Mouse (Mus musculus) kidney, embryonic 15.5 days (tissue): ENCODE measurements around the gene Spock3. TPM values are rescaled to one million over a fixed set of nuclear protein-coding genes. Genes with fewer than 3 reads are reported as not detected.

ENCODE experiments used
- ATAC-seq: fragments of 200-750 bp; cut with Nextera tagmentation; replicated peaks from 2 replicates; pipeline ENCODE4 v1.8.0; 2017; ENCODE audit warnings: moderate TSS enrichment; ENCODE audit not compliant: low FRiP score
- H3K27ac ChIP-seq: fragments of 300-500 bp; sonication (generic); 2 replicates; pipeline ENCODE4 v1.5.1; 2015; ENCODE audit warnings: mild to moderate bottlenecking, inconsistent platforms
- H3K27me3 ChIP-seq: fragments of 300-500 bp; sonication (generic); 2 replicates; pipeline ENCODE4 v1.6.1; 2015; ENCODE audit warnings: inconsistent platforms
- H3K36me3 ChIP-seq: fragments of 300-500 bp; sonication (generic); 2 replicates; pipeline ENCODE4 v1.6.1; 2015; ENCODE audit warnings: inconsistent platforms
- H3K4me1 ChIP-seq: fragments of 300-500 bp; sonication (generic); 2 replicates; pipeline ENCODE4 v1.6.1; 2015; ENCODE audit warnings: inconsistent platforms
- H3K4me2 ChIP-seq: fragments of 300-500 bp; sonication (generic); 2 replicates; pipeline ENCODE4 v1.6.1; 2015; ENCODE audit warnings: moderate library complexity, mild to moderate bottlenecking, inconsistent platforms
- H3K4me3 ChIP-seq: fragments of 300-500 bp; sonication (generic); replicated peaks from 2 replicates; pipeline ENCODE4 v1.5.1; 2015; ENCODE audit warnings: mild to moderate bottlenecking, inconsistent platforms
- H3K9ac ChIP-seq: fragments of 300-500 bp; sonication (generic); 2 replicates; pipeline ENCODE4 v1.6.1; 2015; ENCODE audit warnings: mild to moderate bottlenecking, inconsistent platforms
- H3K9me3 ChIP-seq: fragments of 300-500 bp; sonication (generic); replicated peaks from 2 replicates; pipeline ENCODE4 v1.6.1; 2016; ENCODE audit warnings: inconsistent platforms
- WGBS: fragments of 180-500 bp; shearing (Covaris S2); methylation state at CpG from one replicate; pipeline ENCODE4 v1.1.7; 2015; ENCODE audit warnings: mixed read lengths; 5-methylcytosine and 5-hydroxymethylcytosine counted together
- polyA plus RNA-seq: library from polyadenylated mRNA; unstranded; fragments of >200 nt; fragmentation: Nextera tagmentation; extraction: Ambion mirVana; gene quantifications from 2 replicates; pipeline ENCODE4 v1.2.1, GENCODE M21; 2015

The Spock3 gene
- polyA plus RNA-seq, 1 experiment from 2014 or later: 4.5 TPM

DNA sequence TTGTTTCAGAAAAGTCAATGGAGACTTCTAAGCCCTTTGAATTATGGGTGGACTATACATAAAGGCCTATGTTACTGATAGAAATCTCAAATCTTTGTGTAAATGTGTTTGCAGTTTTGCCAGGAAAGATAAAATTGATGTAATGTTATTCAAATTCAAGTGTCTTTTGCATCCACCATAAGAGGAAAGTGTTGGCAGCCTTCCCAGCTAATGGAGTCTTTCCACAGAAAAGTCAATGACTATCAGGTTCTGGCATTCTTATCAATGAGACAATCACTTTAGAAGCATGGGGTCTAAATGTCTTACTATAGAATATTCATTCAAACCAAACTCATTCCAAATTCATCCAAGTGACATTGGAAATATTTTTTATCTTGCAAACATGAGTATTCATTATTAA, 214.5 kb downstream of the Spock3 start:
- no peak for ATAC-seq
- no peak overlapping the region for H3K4me2 ChIP-seq

GRCm38 (mm10) chr8:63169956-63170355, 219.1 kb downstream of the Spock3 start:
- no peaks in the 10 kb centered on the region for H3K27me3 ChIP-seq
- H3K4me3 ChIP-seq: no peak overlapping the region
- no peaks in the 10 kb centered on the region for H3K36me3 ChIP-seq
- no peaks in the 10 kb centered on the region for H3K4me1 ChIP-seq
- no peak overlapping the region for H3K27ac ChIP-seq
- no peak overlapping the region for H3K9ac ChIP-seq
- no peak overlapping the region for H3K4me2 ChIP-seq
- no peak for ATAC-seq
- no peaks in the 10 kb centered on the region for H3K9me3 ChIP-seq

More for the DNA sequence above, 214.5 kb downstream of the Spock3 start:
- no peak overlapping the region for H3K9ac ChIP-seq
- no peaks in the 10 kb centered on the region for H3K4me1 ChIP-seq
- no peaks in the 10 kb centered on the region for H3K9me3 ChIP-seq
- H3K27ac ChIP-seq: no peak overlapping the region
- H3K36me3 ChIP-seq: no peaks in the 10 kb centered on the region
- no peaks in the 10 kb centered on the region for H3K27me3 ChIP-seq
- no peak overlapping the region for H3K4me3 ChIP-seq

DNA sequence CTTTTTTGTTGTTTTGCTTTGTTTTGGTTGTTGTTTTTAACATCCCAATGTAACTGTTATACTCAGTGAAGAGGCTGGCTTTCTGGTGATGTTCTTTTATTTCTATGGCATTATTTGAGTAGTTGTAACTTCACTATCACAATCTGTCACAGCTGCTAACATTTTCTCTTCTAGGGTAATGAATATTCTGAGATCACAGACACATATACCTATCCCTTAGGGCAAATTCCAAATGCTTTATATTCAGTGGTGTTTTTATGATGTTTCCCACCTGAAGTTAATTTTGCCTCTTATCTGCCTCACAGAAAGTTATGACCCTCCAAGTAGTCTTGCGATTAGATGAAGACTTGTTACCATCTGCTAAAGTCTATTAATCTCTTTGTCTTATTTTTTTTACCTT, 230.5 kb downstream of the Spock3 start:
- no peaks in the 10 kb centered on the region for H3K4me1 ChIP-seq
- H3K36me3 ChIP-seq: no peaks in the 10 kb centered on the region
- no peaks in the 10 kb centered on the region for H3K27me3 ChIP-seq
- H3K9ac ChIP-seq: no peak overlapping the region
- H3K27ac ChIP-seq: no peak overlapping the region
- no peak for ATAC-seq
- H3K9me3 ChIP-seq: no peaks in the 10 kb centered on the region
- no peak overlapping the region for H3K4me3 ChIP-seq
- H3K4me2 ChIP-seq: no peak overlapping the region
- 59% methylated on average over 1 of the region's 1 CpGs for WGBS

DNA sequence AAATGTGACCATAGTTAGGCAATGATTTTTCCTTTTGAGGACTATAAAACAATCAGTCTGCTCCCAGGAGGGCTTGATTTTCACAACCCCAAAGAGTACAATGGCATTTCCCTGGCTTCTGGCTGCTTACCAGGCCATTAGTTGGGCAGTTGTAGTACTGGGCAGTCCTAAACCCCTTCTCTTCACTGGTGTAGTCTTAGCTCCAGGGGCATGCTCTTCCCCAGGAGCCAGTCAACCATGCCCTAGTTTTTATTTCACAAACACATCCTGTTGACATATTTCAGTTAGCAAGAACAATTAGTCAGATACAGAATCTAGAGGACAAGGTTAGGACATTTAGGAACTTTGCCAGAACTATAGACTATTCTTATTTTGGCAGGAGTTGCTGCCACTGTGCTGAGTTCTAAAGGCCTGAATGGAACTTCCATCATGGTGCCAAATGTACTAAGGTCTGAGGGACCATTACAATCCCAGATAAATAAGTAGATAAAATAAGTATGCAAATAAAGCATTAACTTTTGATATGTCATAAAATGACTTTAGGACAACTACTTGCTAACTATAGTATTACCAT, 308.1 kb downstream of the Spock3 start:
- no peak for ATAC-seq
- Histone ChIP-seq H3K9me3 (no peaks in the 10 kb centered on the region), H3K9ac (no peak overlapping the region)

DNA sequence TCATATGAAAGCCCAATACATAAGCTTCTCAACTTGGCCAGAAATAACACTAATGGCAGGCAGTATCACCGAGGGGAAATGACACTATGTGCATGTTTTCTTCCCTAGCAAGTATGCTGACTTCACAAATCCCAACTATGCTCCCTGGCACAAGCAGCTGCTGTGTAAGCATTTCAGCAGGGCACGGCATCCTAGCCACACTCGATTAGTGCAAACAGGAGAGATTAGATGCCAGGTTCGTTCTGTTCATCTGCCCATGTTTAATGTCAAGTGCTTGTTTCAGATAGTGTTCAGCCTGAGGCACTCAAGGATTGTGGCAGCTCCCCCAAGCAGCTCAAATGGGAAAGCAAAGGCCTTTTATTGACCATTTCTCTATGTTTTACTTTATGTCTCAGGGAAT, 311.7 kb downstream of the Spock3 start:
- Histone ChIP-seq H3K27ac (no peak overlapping the region), H3K27me3 (no peaks in the 10 kb centered on the region)

More for the DNA sequence above, 308.1 kb downstream of the Spock3 start:
- H3K4me2 ChIP-seq: no peak overlapping the region
- H3K36me3 ChIP-seq: no peaks in the 10 kb centered on the region
- no peaks in the 10 kb centered on the region for H3K27me3 ChIP-seq
- H3K4me1 ChIP-seq: no peaks in the 10 kb centered on the region
- H3K27ac ChIP-seq: no peak overlapping the region
- H3K4me3 ChIP-seq: no peak overlapping the region

DNA sequence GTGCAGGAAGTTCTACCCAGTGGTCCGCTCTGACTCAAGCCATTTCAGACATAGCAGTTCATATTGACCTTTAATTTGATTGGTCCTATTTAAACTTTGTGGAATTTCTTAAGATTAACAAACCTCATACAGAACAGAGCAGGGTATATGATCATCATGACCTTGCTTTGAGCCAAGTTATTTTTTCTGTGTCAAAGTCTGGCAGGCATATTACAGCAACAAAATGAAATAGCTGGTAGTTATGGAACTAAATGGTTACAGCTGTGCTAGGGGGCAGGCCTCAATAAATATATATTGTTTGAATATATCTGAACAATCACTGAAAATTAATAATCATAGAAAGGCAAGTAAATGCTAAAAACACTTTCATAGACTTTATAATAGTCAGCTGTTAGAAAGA, 384.6 kb downstream of the Spock3 start:
- no peaks in the 10 kb centered on the region for H3K36me3 ChIP-seq
- H3K4me2 ChIP-seq: no peak overlapping the region
- H3K27ac ChIP-seq: no peak overlapping the region
- WGBS: 89% methylated on average over 1 of the region's 1 CpGs
- H3K9ac ChIP-seq: no peak overlapping the region
- H3K4me3 ChIP-seq: no peak overlapping the region
- H3K27me3 ChIP-seq: no peaks in the 10 kb centered on the region
- no peaks in the 10 kb centered on the region for H3K9me3 ChIP-seq
- ATAC-seq: no peak
- H3K4me1 ChIP-seq: no peaks in the 10 kb centered on the region

More for the DNA sequence above, 311.7 kb downstream of the Spock3 start:
- no peaks in the 10 kb centered on the region for H3K4me1 ChIP-seq
- H3K9me3 ChIP-seq: no peaks in the 10 kb centered on the region
- H3K4me2 ChIP-seq: no peak overlapping the region
- H3K9ac ChIP-seq: no peak overlapping the region
- H3K4me3 ChIP-seq: no peak overlapping the region
- no peaks in the 10 kb centered on the region for H3K36me3 ChIP-seq
- 71% methylated on average over 4 of the region's 4 CpGs for WGBS
- no peak for ATAC-seq

- Histone ChIP-seq H3K36me3 (no peaks in the 10 kb centered on the region), H3K9ac (no peak overlapping the region), H3K27me3 (no peaks in the 10 kb centered on the region), H3K4me1 (no peaks in the 10 kb centered on the region), H3K4me3 (no peak overlapping the region), H3K9me3 (no peaks in the 10 kb centered on the region), H3K27ac (no peak overlapping the region), H3K4me2 (no peak overlapping the region)
- no peak for ATAC-seq
- whole genome bisulfite sequencing: 75% methylated on average over 6 of the region's 6 CpGs
Measured at GRCm38 (mm10) chr8:63368580-63368979, 417.8 kb downstream of the Spock3 start.

DNA sequence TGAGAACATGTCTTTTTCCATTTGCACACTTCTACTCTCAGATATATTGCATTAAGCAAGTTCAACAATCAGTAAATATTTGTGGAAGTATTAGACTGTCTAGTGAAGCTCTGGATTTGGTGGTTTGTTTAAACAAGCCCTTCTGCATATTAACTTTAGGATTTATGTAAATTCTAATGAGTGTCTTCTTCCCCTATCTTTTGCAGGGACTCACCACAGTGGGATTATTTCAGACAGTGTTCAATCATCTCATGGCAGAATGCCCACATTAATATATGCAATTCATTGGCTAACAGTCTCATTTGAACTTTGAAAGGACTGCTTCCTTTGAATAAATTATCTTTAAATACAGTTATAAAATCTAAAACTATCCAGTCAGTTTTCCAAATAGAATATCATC, 446.9 kb downstream of the Spock3 start:
- no peak for ATAC-seq
- Histone ChIP-seq H3K4me3 (no peak overlapping the region), H3K9ac (no peak overlapping the region), H3K27ac (no peak overlapping the region), H3K27me3 (no peaks in the 10 kb centered on the region), H3K4me2 (no peak overlapping the region), H3K4me1 (no peaks in the 10 kb centered on the region), H3K36me3 (no peaks in the 10 kb centered on the region), H3K9me3 (no peaks in the 10 kb centered on the region)
